Mouse (Mus musculus): ENCODE measurements around the gene Slc29a4. TPM values are rescaled to one million over a fixed set of nuclear protein-coding genes. Genes with fewer than 3 reads are reported as not detected.
A peak's percentile ranks its signal among the peaks of the same experiment; 100 is the strongest.

Gene Slc29a4
- total RNA-seq, 2 experiments from 2014 or later, result 0.16 to 0.26 TPM

DNA sequence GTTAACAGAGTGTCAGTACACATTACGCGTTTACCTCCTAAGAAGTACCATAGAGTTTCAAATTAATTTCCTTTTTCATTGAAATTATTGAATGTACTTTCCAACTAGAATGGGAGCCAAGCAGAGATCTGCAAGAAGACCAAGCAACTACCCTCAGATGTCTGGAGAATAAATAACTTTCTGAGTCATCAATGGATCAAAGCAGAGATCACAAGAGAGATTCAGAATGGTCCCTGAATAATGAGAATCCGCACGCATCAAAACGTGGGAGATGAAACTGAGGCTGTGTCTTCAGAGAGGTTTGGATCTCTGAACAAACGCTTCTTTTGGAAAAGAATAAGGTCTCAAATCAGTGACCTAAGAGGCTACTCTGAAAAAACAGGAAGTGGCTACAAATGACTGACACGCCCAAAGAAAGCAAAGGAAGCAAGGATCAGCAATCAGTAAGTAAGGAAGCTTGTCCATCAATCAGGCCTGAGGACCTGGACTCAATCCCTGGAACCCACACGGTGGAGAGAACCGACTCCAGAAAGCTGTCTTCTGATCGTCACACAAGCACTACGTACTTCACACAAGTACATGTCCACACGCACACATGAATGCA, 54.8 kb downstream of the Slc29a4 start:
- no peak for DNase-seq

DNA sequence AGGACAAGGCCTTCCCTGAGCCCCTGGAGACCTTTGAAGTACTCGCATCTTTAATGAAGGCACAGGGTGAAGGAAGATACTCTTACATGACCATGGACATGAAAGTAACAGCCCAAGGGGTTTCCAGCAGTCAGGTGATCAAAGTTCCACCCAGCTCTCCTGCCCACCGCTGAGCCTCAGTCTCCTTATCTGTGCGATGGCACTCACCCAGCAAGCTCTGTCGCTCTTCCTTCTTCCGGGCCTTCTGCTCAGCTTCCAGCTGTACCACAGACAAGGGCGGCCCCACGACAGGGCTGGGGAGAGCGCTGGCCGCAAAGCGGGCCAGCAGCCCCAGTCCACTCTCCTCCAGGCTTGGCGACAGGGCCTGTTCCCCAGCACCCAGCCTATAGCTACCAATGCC, 57.9 kb downstream of the Slc29a4 start:
- no peak for DNase-seq

DNA sequence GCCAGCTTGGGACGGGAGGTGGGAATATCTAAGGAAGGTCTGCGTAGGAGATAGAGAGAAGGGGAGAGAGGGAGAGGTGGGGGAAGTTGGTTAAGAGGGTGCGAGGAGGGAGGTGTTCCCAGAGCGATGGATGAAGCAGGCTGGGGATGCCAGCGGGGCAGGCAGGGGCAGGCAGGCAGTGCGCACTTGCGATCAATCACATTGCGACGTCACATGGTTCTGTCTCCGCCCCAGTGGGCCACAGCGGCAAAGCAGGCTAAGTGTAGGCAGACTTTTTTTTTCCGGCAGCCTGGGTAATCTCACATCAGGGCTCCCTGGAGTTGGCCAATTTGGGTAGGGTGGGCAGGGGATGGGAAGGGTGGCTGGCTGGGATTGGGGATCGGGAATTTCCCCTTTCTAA, 59.9 kb downstream of the Slc29a4 start:
- DNase-seq, result no peak

DNA sequence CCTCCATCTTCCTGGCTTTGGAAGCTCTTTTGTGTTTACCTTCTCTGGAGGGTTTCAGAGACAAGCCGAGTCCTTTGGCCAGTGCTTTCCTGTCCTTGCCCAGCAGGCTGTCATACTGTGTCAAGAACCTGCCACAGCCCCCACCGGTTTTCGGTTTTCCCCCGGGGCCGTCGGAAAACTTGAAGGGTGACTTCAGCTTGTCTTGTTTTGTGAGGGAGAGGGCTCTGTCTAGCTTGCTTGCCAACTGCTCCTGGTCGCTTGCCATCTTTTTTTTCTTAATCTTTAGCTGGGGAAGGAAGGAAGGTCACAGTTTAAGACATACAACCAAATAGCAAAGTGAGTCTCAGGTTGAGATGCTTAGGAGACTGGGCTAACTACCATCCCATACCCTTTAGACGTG, 67.5 kb downstream of the Slc29a4 start:
- no peak for DNase-seq

- peak; percentile 47 for DNase-seq
Measured at GRCm38 (mm10) chr5:142761326-142761983, 69.1 kb downstream of the Slc29a4 start.

GRCm38 (mm10) chr5:142762082-142762807, 69.9 kb downstream of the Slc29a4 start:
- DNase-seq, result no peak

DNA sequence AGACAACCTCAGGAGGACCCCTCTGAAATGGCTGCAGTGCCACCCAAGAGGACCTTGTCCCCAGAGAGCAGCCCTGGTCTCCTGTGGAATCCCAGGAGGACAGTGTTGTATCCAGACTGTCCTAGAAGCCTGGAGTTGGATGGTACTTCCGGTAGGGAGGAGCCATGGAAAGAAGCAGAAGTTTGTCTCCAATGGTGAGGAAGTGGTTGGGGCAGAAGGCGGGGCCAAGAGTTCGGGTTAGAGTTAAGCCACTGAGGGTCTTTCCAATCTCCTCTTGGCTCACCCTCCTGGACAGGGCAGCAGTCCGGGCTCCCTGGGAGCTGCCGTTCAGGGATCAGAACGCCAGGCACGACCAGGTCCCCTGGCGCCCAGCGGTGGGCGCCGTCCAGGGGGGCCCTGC, 72.0 kb downstream of the Slc29a4 start:
- DNase-seq, result no peak

DNA sequence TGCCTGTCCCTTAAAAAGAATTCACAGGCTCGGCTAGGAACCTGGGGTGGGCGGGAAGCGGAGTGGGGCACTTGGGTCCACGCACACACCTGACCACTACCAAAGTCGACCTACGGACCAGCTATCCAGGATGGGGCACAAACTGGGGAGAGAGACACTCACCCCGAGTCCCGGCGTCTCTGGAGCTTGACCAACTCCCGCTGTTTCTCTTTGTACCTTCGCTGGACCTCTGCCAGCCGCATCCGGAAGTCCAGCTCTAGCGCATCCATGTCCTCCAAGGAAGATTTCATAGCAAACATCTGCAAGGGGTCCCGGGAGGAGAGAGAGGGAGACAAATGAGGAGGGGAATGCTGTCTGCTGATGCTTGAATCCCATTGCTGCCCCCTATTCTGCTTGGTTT, 72.6 kb downstream of the Slc29a4 start:
- no peak for DNase-seq

DNA sequence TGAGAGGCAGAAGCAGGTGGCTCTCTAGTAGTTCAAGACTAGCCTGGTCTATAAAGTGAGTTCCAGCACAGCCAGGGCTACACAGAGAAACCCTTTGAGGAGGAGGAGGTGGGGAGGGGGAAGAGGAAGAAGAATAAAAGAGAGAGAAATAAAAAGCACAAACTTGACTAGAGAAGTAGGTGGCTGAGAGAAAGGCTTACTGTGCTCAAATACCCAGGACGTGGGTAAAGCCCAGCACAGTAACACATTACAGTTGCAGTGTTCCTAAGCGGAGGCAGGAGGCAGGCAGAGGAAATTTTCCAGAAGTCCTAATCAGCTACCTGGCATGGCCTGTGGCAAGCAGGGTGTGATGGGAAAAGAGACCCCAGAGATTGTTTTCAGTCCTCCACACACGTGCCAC, 74.4 kb downstream of the Slc29a4 start:
- no peak for DNase-seq

GRCm38 (mm10) chr5:142767937-142768336, 75.6 kb downstream of the Slc29a4 start:
- peak; percentile 64 for DNase-seq

GRCm38 (mm10) chr5:142768352-142769267, 76.3 kb downstream of the Slc29a4 start:
- no peak for DNase-seq

DNA sequence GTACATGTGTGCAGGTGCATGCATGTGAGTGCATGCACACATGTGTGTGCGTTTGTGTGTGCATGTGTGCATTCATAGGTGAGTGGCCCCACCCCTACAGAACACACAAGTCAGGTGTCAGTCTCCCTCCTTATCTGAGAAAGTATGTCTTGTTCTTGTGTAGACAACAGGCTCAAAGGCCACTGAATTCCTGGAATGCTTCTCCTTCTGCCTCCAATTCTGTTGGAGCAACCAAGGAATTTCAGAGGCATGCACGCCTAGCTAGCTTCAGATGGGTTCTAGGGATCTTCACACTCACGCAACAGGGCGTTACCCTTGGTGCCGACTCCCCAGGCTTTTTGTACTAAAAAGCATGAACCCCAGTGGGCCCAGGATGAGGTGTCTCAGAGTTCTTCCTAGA, 77.3 kb downstream of the Slc29a4 start:
- DNase-seq, result no peak

GRCm38 (mm10) chr5:142771034-142771433, 78.7 kb downstream of the Slc29a4 start:
- DNase-seq, result no peak

DNA sequence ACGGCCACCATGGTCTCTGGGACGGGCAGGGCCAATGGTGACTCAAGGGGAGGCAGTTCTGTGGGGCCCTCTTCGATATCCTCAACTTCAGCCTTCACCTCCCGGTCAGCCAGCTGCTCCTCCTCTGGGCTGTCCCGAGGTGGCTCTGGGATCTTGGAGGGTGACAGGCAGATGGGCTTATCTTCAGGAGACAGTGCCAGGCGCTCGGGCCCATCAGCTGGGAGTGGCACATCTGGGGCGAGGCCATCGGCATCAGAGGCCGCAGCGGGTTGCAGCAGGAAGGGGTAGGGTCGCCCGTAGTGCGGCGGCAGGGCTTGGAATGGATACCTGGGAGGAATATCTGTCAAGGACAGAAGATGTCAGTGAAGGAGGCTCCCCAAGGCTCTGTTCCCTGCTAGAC, 79.7 kb downstream of the Slc29a4 start:
- DNase-seq, result no peak

Other genes with a start within 250 kb of the Slc29a4 start
- gene Ap5z1, start 228.6 kb upstream of the Slc29a4 start, total RNA-seq (2021), result 1 to 10 TPM; 2.5 to 4.0 TPM
- under 1 TPM; 0.08 to 0.19 TPM for gene Papolb, start 162.4 kb upstream of the Slc29a4 start, total RNA-seq (2021)
- gene Radil, start 141.4 kb upstream of the Slc29a4 start, total RNA-seq (2021), result 1 to 10 TPM; 1.9 to 3.4 TPM
- gene Mmd2, start 83.7 kb upstream of the Slc29a4 start, total RNA-seq (2021), result not detected
- 10 to 100 TPM; 28.6 to 28.8 TPM for gene Wipi2, start 64.8 kb upstream of the Slc29a4 start, total RNA-seq (2021)
- gene Tnrc18, start 125.2 kb downstream of the Slc29a4 start, total RNA-seq (2021), result 10 to 100 TPM; 25.2 to 31.6 TPM
- gene Fbxl18, start 202.9 kb downstream of the Slc29a4 start, total RNA-seq (2021), result 1 to 10 TPM; 5.6 to 6.8 TPM
- 100 to 1,000 TPM; 487 to 619 TPM for gene Actb, start 214.2 kb downstream of the Slc29a4 start, total RNA-seq (2021)